In genomic region chr3:134259300-134259699, GRCm38 (mm10) we compare ENCODE assay signal across 18 mouse cellular contexts. TPM values are rescaled to one million over a fixed set of nuclear protein-coding genes. Genes with fewer than 3 reads are reported as not detected.
DNase-seq lines count a peak whose midpoint lies in the region; ATAC-seq lines count a peak whose summit lies in the region.
"Had no signal": no experiment of that assay in that cellular context is flagged by ENCODE, and none has a peak within 500 bp of the region (broad histone marks: within the 10 kb centered on the region; RNA-seq: fewer than 3 reads in every experiment).

No protein-coding gene starts in this region.

- H3K27ac ChIP-seq in embryonic facial prominence, embryonic 11.5 days (replicated peaks; ENCODE audit: low read depth, low read length), result no peak overlapping the region
- H3K27ac ChIP-seq in midbrain, embryonic 12.5 days (replicated peaks), result no peak overlapping the region
- no peak overlapping the region for H3K27ac ChIP-seq in heart, embryonic 10.5 days
- H3K27ac ChIP-seq: macrophage had no signal

- WGBS in embryonic facial prominence, embryonic 11.5 days, result 56% methylated on average over 3 of the region's 3 CpGs
- WGBS in midbrain, embryonic 12.5 days, result 30% methylated on average over 3 of the region's 3 CpGs
- 71% methylated on average over 3 of the region's 3 CpGs for WGBS in heart, embryonic 10.5 days

- 0 out of 2 replicates have a peak, but pooled peaks have one; percentile 56 for ATAC-seq in embryonic facial prominence, embryonic 11.5 days (replicated peaks; ENCODE audit: insufficient number of reproducible peaks, low FRiP score, low TSS enrichment, low read depth)
- ATAC-seq in midbrain, embryonic 12.5 days (ENCODE audit: low FRiP score, low read depth), result peak; percentile 80

- peak; percentile 36 for DNase-seq in retina, embryonic 14.5 days (ENCODE audit: low spot score)
- DNase-seq in retina, postnatal 1 day, result no peak
- peak; percentile 34 for DNase-seq in embryonic facial prominence, embryonic 11.5 days (ENCODE audit: low spot score)
- DNase-seq in heart, embryonic 10.5 days (ENCODE audit: low spot score), result no peak
- DNase-seq in cerebellum, adult 9-11 months, result no peak
- DNase-seq in heart, postnatal 25 days (ENCODE audit: low spot score), result no peak
- DNase-seq: adrenal gland, postnatal 10 days; cerebellum, adult 8-10 months; gastrocnemius, postnatal 14 days; kidney, adult 18-20 months; kidney, postnatal 14 days; layer of hippocampus, adult 9-11 months; lung, adult 2 months had no signal

- H3K9me3 ChIP-seq in embryonic facial prominence, embryonic 11.5 days (replicated peaks; ENCODE audit: control insufficient read depth, low read length), result no peaks in the 10 kb centered on the region
- no peaks in the 10 kb centered on the region for H3K9me3 ChIP-seq in midbrain, embryonic 12.5 days
- no peaks in the 10 kb centered on the region for H3K9me3 ChIP-seq in heart, embryonic 10.5 days

- H3K9ac ChIP-seq in embryonic facial prominence, embryonic 11.5 days (replicated peaks; ENCODE audit: low read length), result no peak overlapping the region
- H3K9ac ChIP-seq in midbrain, embryonic 12.5 days (replicated peaks), result no peak overlapping the region

- H3K4me2 ChIP-seq in embryonic facial prominence, embryonic 11.5 days (ENCODE audit: low read depth, low read length), result no peak overlapping the region
- H3K4me2 ChIP-seq in midbrain, embryonic 12.5 days (replicated peaks), result peak overlapping the region; percentile 26
- H3K4me2 ChIP-seq: heart, embryonic 11.5 days had no signal

- H3K36me3 ChIP-seq in embryonic facial prominence, embryonic 11.5 days (replicated peaks; ENCODE audit: control insufficient read depth, insufficient read depth, low read depth, low read length), result no peaks in the 10 kb centered on the region
- H3K36me3 ChIP-seq in midbrain, embryonic 12.5 days, result peaks cover 1% of the 10 kb centered on the region
- no peaks in the 10 kb centered on the region for H3K36me3 ChIP-seq in heart, embryonic 10.5 days

- intact Hi-C loops in heart, postnatal 25 days (cut with DNase I), result no loop called here

- no peaks in the 10 kb centered on the region for H3K4me1 ChIP-seq in embryonic facial prominence, embryonic 11.5 days (ENCODE audit: control insufficient read depth, insufficient read depth, low read length)
- H3K4me1 ChIP-seq in midbrain, embryonic 12.5 days, result peaks cover 11% of the 10 kb centered on the region
- H3K4me1 ChIP-seq in heart, embryonic 10.5 days, result peaks cover under 1% of the 10 kb centered on the region; the same call in 1 of the 2 replicates

- no peaks in the 10 kb centered on the region for H3K27me3 ChIP-seq in embryonic facial prominence, embryonic 11.5 days (ENCODE audit: control insufficient read depth, insufficient read depth, low read length)
- no peaks in the 10 kb centered on the region for H3K27me3 ChIP-seq in midbrain, embryonic 12.5 days
- H3K27me3 ChIP-seq in heart, embryonic 10.5 days (ENCODE audit: insufficient read depth, poor library complexity, severe bottlenecking), result no peaks in the 10 kb centered on the region

- H3K4me3 ChIP-seq in embryonic facial prominence, embryonic 11.5 days (ENCODE audit: low read depth, low read length), result no peak overlapping the region
- H3K4me3 ChIP-seq in midbrain, embryonic 12.5 days, result no peak overlapping the region
- no peak overlapping the region for H3K4me3 ChIP-seq in heart, embryonic 10.5 days

RNA-seq across cellular contexts. Expression of gene Cxxc4, which starts 23.0 kb away (rescaled TPM):
- polyA plus RNA-seq in embryonic facial prominence, embryonic 11.5 days (2014; fragmentation: Nextera tagmentation; extraction: Ambion mirVana), result 9.8 and 10.7 TPM in 2 replicates
- 32.1 and 38.8 TPM in 2 replicates for polyA plus RNA-seq in midbrain, embryonic 12.5 days (2016; fragmentation: Nextera tagmentation; extraction: Ambion mirVana)
- polyA plus RNA-seq in heart, embryonic 10.5 days (2016; fragmentation: Nextera tagmentation; extraction: Ambion mirVana), result 3.7 and 4.1 TPM in 2 replicates
- 1 to 10 TPM; 2.4 to 2.6 TPM for total RNA-seq in heart, postnatal 25 days (2021)
- total RNA-seq: hematopoietic stem cell, adult 5-6 weeks; MEL had no signal
- polyA plus RNA-seq: macrophage had no signal

Comparison
In these comparisons a context has a peak if more than half of its experiments do, and no peak if none do; other contexts are left out.
1. DNase-seq: peak in retina, embryonic 14.5 days (single experiment) and embryonic facial prominence, embryonic 11.5 days (single experiment); none in retina, postnatal 1 day (single experiment), heart, embryonic 10.5 days (single experiment), cerebellum, adult 9-11 months (single experiment) and heart, postnatal 25 days (single experiment).